ENCODE assay signal across 27 mouse cellular contexts in genomic region chr3:14432381-14432780, GRCm38 (mm10). TPM values are rescaled to one million over a fixed set of nuclear protein-coding genes. Genes with fewer than 3 reads are reported as not detected.
"Had no signal": no experiment of that assay in that cellular context is flagged by ENCODE, and none has a peak within 500 bp of the region (broad histone marks: within the 10 kb centered on the region; RNA-seq: fewer than 3 reads in every experiment).

No protein-coding gene starts in this region.

- H3K9ac ChIP-seq: lung, embryonic 14.5 days; midbrain, embryonic 12.5 days; neural tube, embryonic 13.5 days; neural tube, embryonic 15.5 days had no signal

- ATAC-seq: midbrain, embryonic 16.5 days had no signal

- H3K4me1 ChIP-seq: megakaryocyte, embryonic 14.5 days; midbrain, embryonic 10.5 days; midbrain, embryonic 12.5 days; neural tube, embryonic 13.5 days; neural tube, embryonic 15.5 days had no signal

- H3K36me3 ChIP-seq: midbrain, embryonic 10.5 days; midbrain, embryonic 12.5 days; neural tube, embryonic 13.5 days; neural tube, embryonic 15.5 days had no signal

- DNase-seq: lung, adult 18-20 months; lung, embryonic 14.5 days; lung, postnatal 10 days; lung, postnatal 4 days; midbrain, embryonic 14.5 days; retina, postnatal 1 day; right cerebral cortex, adult 18-20 months; right cerebral cortex, postnatal 25 days; right cerebral cortex, postnatal 4 days; spleen, adult 18-20 months; thymus, adult 2 months; thymus, postnatal 25 days; thymus, postnatal 4 days had no signal

- H3K27ac ChIP-seq: midbrain, embryonic 10.5 days; midbrain, embryonic 12.5 days; neural tube, embryonic 13.5 days; neural tube, embryonic 15.5 days had no signal

- H3K4me3 ChIP-seq: megakaryocyte, embryonic 14.5 days; midbrain, embryonic 10.5 days; midbrain, embryonic 12.5 days; myocyte; neural tube, embryonic 13.5 days; neural tube, embryonic 15.5 days had no signal

- H3K27me3 ChIP-seq: megakaryocyte, embryonic 14.5 days; midbrain, embryonic 12.5 days; neural tube, embryonic 13.5 days; neural tube, embryonic 15.5 days had no signal

- H3K9me3 ChIP-seq: midbrain, embryonic 10.5 days; neural tube, embryonic 13.5 days; neural tube, embryonic 15.5 days had no signal

- H3K4me2 ChIP-seq: lung, embryonic 14.5 days; midbrain, embryonic 12.5 days; neural tube, embryonic 13.5 days; neural tube, embryonic 15.5 days had no signal

RNA-seq across cellular contexts. Expression of gene Slc7a12, which starts 48.1 kb away (rescaled TPM):
- polyA plus RNA-seq: lung, embryonic 14.5 days; lung, embryonic 16.5 days; midbrain, embryonic 10.5 days; midbrain, embryonic 12.5 days; midbrain, embryonic 14.5 days; midbrain, embryonic 16.5 days; myocyte; neural tube, embryonic 11.5 days; neural tube, embryonic 13.5 days; neural tube, embryonic 15.5 days; small intestine, adult 2 months; stomach, embryonic 14.5 days; stomach, embryonic 16.5 days; testis, adult 2 months; thymus, adult 2 months; urinary bladder, adult 2 months had no signal
